Comparison of ENCODE assay signal across 8 mouse cellular contexts in the genomic region with DNA sequence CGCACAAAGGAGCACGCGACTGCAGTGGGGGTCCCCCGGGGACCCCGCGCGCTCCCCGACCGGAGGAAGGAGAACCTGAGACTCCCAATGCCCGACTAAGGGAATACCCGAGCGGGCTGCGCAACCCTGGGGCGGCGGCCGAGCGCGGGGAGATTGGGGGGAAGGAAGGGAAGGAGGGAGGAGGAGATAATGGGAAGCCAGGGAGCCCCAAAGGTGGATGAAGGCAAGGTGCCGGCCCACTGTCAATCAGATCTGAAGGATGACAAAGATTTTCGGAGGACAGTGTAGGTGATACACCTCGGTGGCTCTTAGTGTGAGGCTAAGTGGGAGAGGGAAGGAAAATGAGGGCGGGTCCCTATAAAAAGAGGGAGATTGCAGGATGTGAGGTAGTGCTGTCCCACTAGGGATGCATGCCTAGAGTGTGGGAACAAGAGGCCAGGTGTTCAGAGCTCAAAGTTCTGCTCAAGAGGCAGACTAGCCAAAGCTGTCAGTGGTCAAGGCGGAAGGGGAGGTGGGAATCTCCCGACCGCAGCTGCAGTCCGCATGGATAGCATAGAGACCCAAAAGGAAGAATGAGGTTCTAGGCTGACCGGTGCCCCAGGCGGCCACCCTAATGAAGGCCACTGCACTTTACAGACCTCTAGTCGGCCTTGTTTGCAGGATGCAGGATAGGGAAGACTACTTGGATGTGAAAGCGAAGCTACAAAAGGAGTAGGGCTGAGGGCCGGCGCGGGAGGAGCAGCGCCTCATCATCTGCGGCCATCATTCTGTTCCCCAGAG. TPM values are rescaled to one million over a fixed set of nuclear protein-coding genes. Genes with fewer than 3 reads are reported as not detected.
DNase-seq lines count a peak whose midpoint lies in the region; ATAC-seq and TF ChIP-seq lines count a peak whose summit lies in the region.

Nsg1 (minus strand) TSS at position 274 of the 780 bp plus-strand sequence.

- H3K9me3 ChIP-seq in lung, embryonic 15.5 days: no peaks in the 10 kb centered on the region
- H3K9me3 ChIP-seq in forebrain, embryonic 13.5 days (replicated peaks): no peaks in the 10 kb centered on the region
- no peaks in the 10 kb centered on the region for H3K9me3 ChIP-seq in neural tube, embryonic 15.5 days (replicated peaks)

- ATAC-seq in lung, embryonic 15.5 days (ENCODE audit: borderline replicate concordance, extremely low read depth, low FRiP score, low TSS enrichment): peak; percentile 20; the same call in 1 of the 2 replicates
- peak; percentile 68 for ATAC-seq in forebrain, embryonic 13.5 days
- ATAC-seq in neural tube, embryonic 15.5 days (ENCODE audit: low FRiP score): peak; percentile 46

- TF ChIP-seq POLR2A in cerebellum, adult 2 months (IDR thresholded peaks at IDR 0.05; ENCODE audit: borderline replicate concordance, insufficient read depth, low read length): no peak

- H3K27ac ChIP-seq in cerebellum, adult 2 months (ENCODE audit: insufficient read depth, low read length): peak within 1 kb of the TSS; percentile 84
- H3K27ac ChIP-seq in lung, embryonic 15.5 days: no peak within 1 kb of the TSS
- peak within 1 kb of the TSS; percentile 97 for H3K27ac ChIP-seq in forebrain, embryonic 13.5 days
- H3K27ac ChIP-seq in neural tube, embryonic 15.5 days (replicated peaks): peak within 1 kb of the TSS; percentile 98

- intact Hi-C loops in left cerebral cortex, postnatal 14 days (cut with DNase I): no loop called here

- WGBS in cerebellum, adult 2 months: 14% methylated on average over 35 of the region's 35 CpGs
- WGBS in lung, embryonic 15.5 days: 10% methylated on average over 35 of the region's 35 CpGs
- 8% methylated on average over 34 of the region's 35 CpGs for WGBS in forebrain, embryonic 13.5 days
- WGBS in neural tube, embryonic 15.5 days: 5% methylated on average over 35 of the region's 35 CpGs

- no peaks in the 10 kb centered on the region for H3K27me3 ChIP-seq in cerebellum, adult 2 months (ENCODE audit: control insufficient read depth, insufficient read depth, low read length)
- peaks cover 34% of the 10 kb centered on the region for H3K27me3 ChIP-seq in lung, embryonic 15.5 days
- H3K27me3 ChIP-seq in forebrain, embryonic 13.5 days: peaks cover 4% of the 10 kb centered on the region
- 0 out of 2 replicates have a peak, but pooled peaks cover 4% of the 10 kb centered on the region for H3K27me3 ChIP-seq in neural tube, embryonic 15.5 days (replicated peaks)

- TF ChIP-seq CTCF in cerebellum, adult 2 months (IDR thresholded peaks at IDR 0.05; ENCODE audit: borderline replicate concordance, insufficient read depth, low read depth, low read length): no peak

- H3K4me2 ChIP-seq in lung, embryonic 15.5 days: peak within 1 kb of the TSS; percentile 84
- peak within 1 kb of the TSS; percentile 78 for H3K4me2 ChIP-seq in forebrain, embryonic 13.5 days
- H3K4me2 ChIP-seq in neural tube, embryonic 15.5 days: peak within 1 kb of the TSS; percentile 80

- peaks cover 15% of the 10 kb centered on the region for H3K4me1 ChIP-seq in cerebellum, adult 2 months (ENCODE audit: control insufficient read depth, insufficient read depth, low read length)
- peaks cover 8% of the 10 kb centered on the region for H3K4me1 ChIP-seq in lung, embryonic 15.5 days
- peaks cover 41% of the 10 kb centered on the region for H3K4me1 ChIP-seq in forebrain, embryonic 13.5 days
- H3K4me1 ChIP-seq in neural tube, embryonic 15.5 days: peaks cover 42% of the 10 kb centered on the region

- peak in 1 of 2 experiments; percentile 46 for DNase-seq in cerebellum, adult 2 months
- no peak for DNase-seq in cerebellum, adult 8-10 months
- no peak for DNase-seq in lung, postnatal 14 days
- no peak for DNase-seq in left cerebral cortex, postnatal 14 days (ENCODE audit: low spot score in 2 of 2)
- no peak for DNase-seq in thymus, postnatal 0 days (ENCODE audit: low spot score)

- peak within 1 kb of the TSS; percentile 82 for H3K4me3 ChIP-seq in cerebellum, adult 2 months (replicated peaks; ENCODE audit: insufficient read depth, low read depth, low read length)
- H3K4me3 ChIP-seq in lung, embryonic 15.5 days: peak within 1 kb of the TSS; percentile 67
- H3K4me3 ChIP-seq in forebrain, embryonic 13.5 days: peak within 1 kb of the TSS; percentile 95
- H3K4me3 ChIP-seq in neural tube, embryonic 15.5 days (replicated peaks): peak within 1 kb of the TSS; percentile 86

- H3K9ac ChIP-seq in lung, embryonic 15.5 days: peak within 1 kb of the TSS; percentile 62
- H3K9ac ChIP-seq in forebrain, embryonic 13.5 days: peak within 1 kb of the TSS; percentile 100
- peak within 1 kb of the TSS; percentile 97 for H3K9ac ChIP-seq in neural tube, embryonic 15.5 days (replicated peaks)

- H3K36me3 ChIP-seq in lung, embryonic 15.5 days: 0 out of 2 replicates have a peak, but pooled peaks cover 5% of the 10 kb centered on the region
- peaks cover 28% of the 10 kb centered on the region for H3K36me3 ChIP-seq in forebrain, embryonic 13.5 days (ENCODE audit: poor library complexity, severe bottlenecking)
- H3K36me3 ChIP-seq in neural tube, embryonic 15.5 days: peaks cover 22% of the 10 kb centered on the region

RNA-seq across cellular contexts. Expression of gene Nsg1, which starts in this region (rescaled TPM):
- polyA plus RNA-seq in cerebellum, adult 2 months (2012; rRNA removed): 1,023 and 1,122 TPM in 2 replicates
- 70.1 and 74.5 TPM in 2 replicates for polyA plus RNA-seq in lung, embryonic 15.5 days (2015; fragmentation: Nextera tagmentation; extraction: Ambion mirVana)
- 636 and 754 TPM in 2 replicates for polyA plus RNA-seq in forebrain, embryonic 13.5 days (2015; fragmentation: Nextera tagmentation; extraction: Ambion mirVana)
- total RNA-seq in left cerebral cortex, postnatal 14 days (2021): 100 to 1,000 TPM; 562 to 601 TPM
- polyA plus RNA-seq in neural tube, embryonic 15.5 days (2015; fragmentation: Nextera tagmentation; extraction: Ambion mirVana): 1,201 and 1,460 TPM in 2 replicates
- polyA plus RNA-seq in thymus, postnatal 0 days (2015; fragmentation: Nextera tagmentation; extraction: Ambion mirVana): 4.1 and 5.3 TPM in 2 replicates

Comparison
In these comparisons a context has a peak if more than half of its experiments do, and no peak if none do; other contexts are left out.
1. RNA of gene Nsg1 (polyA plus RNA-seq): 1,201 to 1,460 TPM in neural tube, embryonic 15.5 days, 1,023 to 1,122 TPM in cerebellum, adult 2 months, 636 to 754 TPM in forebrain, embryonic 13.5 days and 70.1 to 74.5 TPM in lung, embryonic 15.5 days; 4.1 to 5.3 TPM in thymus, postnatal 0 days; every median in the first group is over 10 times any median in the second.
2. Peak in every context shown above with its lines, with median percentiles within 50 percentile points of each other: H3K4me3 ChIP-seq, ATAC-seq, H3K4me2 ChIP-seq and H3K9ac ChIP-seq.